Mouse (Mus musculus): ENCODE results near the gene Zbtb5.
"Not testable (repeated sequence)": the region's sequence is repeated elsewhere in the genome, so short reads cannot be mapped to it uniquely, and the experiment has no call there.

The Zbtb5 gene

GRCm38 (mm10) chr4:45012105-45012975, at the start of gene Zbtb5:
Gene Zbtb5, minus strand, starts transcription at chr4:45012412.
- peak; percentile 97 to 98 for DNase-seq (ENCODE audit: low spot score in 2 of 2)

- DNase-seq (ENCODE audit: low spot score in 2 of 2), result no peak
Measured at GRCm38 (mm10) chr4:45055451-45055850, 43.2 kb upstream of the Zbtb5 start.

- DNase-seq (ENCODE audit: low spot score in 2 of 2), result no peak
Measured at GRCm38 (mm10) chr4:45054862-45055261, 42.6 kb upstream of the Zbtb5 start.

- peak in 1 of 2 experiments; percentile 15 for DNase-seq (ENCODE audit: low spot score in 2 of 2)
Measured at GRCm38 (mm10) chr4:45047956-45048355, 35.7 kb upstream of the Zbtb5 start.

- DNase-seq (ENCODE audit: low spot score in 2 of 2), result peak in 1 of 2 experiments; percentile 43
Measured at GRCm38 (mm10) chr4:45047286-45047887, 35.2 kb upstream of the Zbtb5 start.

- no peak for DNase-seq (ENCODE audit: low spot score in 2 of 2)
Measured at GRCm38 (mm10) chr4:45046679-45047078, 34.5 kb upstream of the Zbtb5 start.

- no peak for DNase-seq (ENCODE audit: low spot score in 2 of 2)
Measured at GRCm38 (mm10) chr4:45040795-45041194, 28.6 kb upstream of the Zbtb5 start.

- not testable (repeated sequence) for DNase-seq (ENCODE audit: low spot score in 2 of 2)
Measured at GRCm38 (mm10) chr4:45039546-45039945, 27.3 kb upstream of the Zbtb5 start.

GRCm38 (mm10) chr4:45038879-45039278, 26.7 kb upstream of the Zbtb5 start:
- peak in 1 of 2 experiments; percentile 19 for DNase-seq (ENCODE audit: low spot score in 2 of 2)

GRCm38 (mm10) chr4:45037455-45038410, 25.5 kb upstream of the Zbtb5 start:
- no peak for DNase-seq (ENCODE audit: low spot score in 2 of 2)

- no peak for DNase-seq (ENCODE audit: low spot score in 2 of 2)
Measured at GRCm38 (mm10) chr4:45036571-45036970, 24.4 kb upstream of the Zbtb5 start.

GRCm38 (mm10) chr4:45036048-45036447, 23.8 kb upstream of the Zbtb5 start:
- no peak for DNase-seq (ENCODE audit: low spot score in 2 of 2)

- no peak for DNase-seq (ENCODE audit: low spot score in 2 of 2)
Measured at GRCm38 (mm10) chr4:45034693-45035628, 22.7 kb upstream of the Zbtb5 start.

- DNase-seq (ENCODE audit: low spot score in 2 of 2), result no peak
Measured at GRCm38 (mm10) chr4:45032586-45032985, 20.4 kb upstream of the Zbtb5 start.

GRCm38 (mm10) chr4:45026459-45026858, 14.2 kb upstream of the Zbtb5 start:
- no peak for DNase-seq (ENCODE audit: low spot score in 2 of 2)

GRCm38 (mm10) chr4:45019009-45019408, 6.8 kb upstream of the Zbtb5 start:
- no peak for DNase-seq (ENCODE audit: low spot score in 2 of 2)

GRCm38 (mm10) chr4:45018452-45018980, 6.3 kb upstream of the Zbtb5 start, which contains the start of gene Polr1e:
Gene Polr1e, plus strand, starts transcription at chr4:45018583.
- peak; percentile 68 to 77 for DNase-seq (ENCODE audit: low spot score in 2 of 2)

GRCm38 (mm10) chr4:45015615-45016014, 3.4 kb upstream of the Zbtb5 start:
- DNase-seq (ENCODE audit: low spot score in 2 of 2), result peak in 1 of 2 experiments; percentile 64

GRCm38 (mm10) chr4:45013537-45013936, 1.3 kb upstream of the Zbtb5 start:
- no peak for DNase-seq (ENCODE audit: low spot score in 2 of 2)

GRCm38 (mm10) chr4:45013031-45013431, 819 bp upstream of the Zbtb5 start:
- no peak for DNase-seq (ENCODE audit: low spot score in 2 of 2)

All from cerebellum, postnatal 4 days (tissue).